Mouse (Mus musculus): ENCODE measurements at regions not wholly inside any gene's neighbourhood (a gene's known extent, or its start where the extent isn't known, plus 50 kb on each side); places are given as distances from the start of the nearest gene placed in this dataset.

DNA sequence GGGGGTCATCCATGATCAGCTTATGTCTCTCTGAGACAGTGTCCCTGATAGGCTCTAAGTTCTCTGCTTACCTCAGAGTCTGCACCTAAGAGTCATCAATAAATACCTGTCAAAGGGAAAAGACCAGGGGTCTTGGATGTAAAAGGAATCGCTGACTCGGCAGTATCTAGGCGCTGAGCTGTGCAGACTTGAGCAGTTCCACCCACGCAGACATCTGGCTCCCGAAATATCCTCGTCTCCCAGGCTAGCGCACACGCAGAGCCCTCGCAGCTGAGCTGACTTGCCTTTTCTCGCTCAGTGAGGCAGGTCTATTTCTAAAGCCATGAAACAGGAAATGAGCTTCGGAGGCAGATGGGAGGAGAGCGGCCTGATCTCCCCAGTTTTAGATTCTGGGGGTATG is 412.1 kb downstream of the Matn1 start:
- in situ Hi-C loops (cut with MboI, MseI) = no loop called here

DNA sequence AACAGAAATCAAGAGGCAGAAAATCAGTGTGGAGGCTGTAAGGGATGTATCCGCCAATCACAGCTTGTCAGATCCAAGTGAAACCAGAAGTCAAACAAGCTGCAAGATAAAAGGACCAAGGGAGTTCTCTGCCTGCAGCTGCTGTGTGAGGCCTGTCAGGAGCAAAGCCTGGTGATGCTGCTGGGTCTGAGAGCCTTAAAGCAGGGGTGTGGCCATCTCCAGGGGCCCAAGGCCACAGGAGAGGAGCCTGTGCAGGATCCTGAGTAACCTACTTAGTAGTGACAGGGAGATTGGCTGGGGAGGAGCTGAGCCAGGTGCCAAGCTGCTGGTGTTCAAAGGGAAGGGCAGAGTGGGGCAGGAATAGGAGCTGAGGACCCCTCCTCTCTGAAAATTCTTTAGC is 418.8 kb downstream of the Matn1 start:
- in situ Hi-C loops (cut with MboI, MseI) = loop anchor here in 1 of 2 experiments (10.0 kb wide), 1 partner anchor 398 kb away; no protein-coding TSS in a partner anchor

DNA sequence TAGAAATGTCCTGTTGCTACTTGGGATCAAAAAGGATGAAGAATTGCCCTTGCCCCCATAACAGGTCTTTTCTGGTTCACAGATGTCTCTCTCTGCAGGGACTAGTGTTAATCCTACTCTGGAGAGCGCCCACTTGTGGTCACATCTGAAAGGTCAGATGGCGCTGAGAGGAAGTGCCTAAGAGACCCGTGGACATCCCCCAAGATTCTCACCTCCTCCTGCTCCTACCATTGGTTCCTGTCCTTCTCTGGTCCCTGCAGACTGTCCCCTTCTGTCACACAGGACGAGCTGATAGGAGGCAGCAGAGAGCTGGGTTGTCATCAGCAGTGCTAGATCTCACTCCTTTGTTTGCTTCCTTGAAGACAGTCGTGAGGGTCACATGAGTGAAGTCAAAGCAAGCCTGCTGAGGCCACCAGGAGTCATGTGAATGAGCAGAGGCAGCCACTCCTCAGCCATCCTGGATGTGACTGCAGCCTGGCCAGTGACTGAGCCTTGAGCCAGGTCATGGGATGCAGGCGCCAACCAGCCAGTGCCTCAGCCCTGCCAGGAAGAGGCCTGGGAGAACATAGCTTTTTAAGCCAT is 420.6 kb downstream of the Matn1 start:
- in situ Hi-C loops (cut with MboI, MseI) = loop anchor here in 1 of 2 experiments (10.0 kb wide), 1 partner anchor 400 kb away; no protein-coding TSS in a partner anchor

DNA sequence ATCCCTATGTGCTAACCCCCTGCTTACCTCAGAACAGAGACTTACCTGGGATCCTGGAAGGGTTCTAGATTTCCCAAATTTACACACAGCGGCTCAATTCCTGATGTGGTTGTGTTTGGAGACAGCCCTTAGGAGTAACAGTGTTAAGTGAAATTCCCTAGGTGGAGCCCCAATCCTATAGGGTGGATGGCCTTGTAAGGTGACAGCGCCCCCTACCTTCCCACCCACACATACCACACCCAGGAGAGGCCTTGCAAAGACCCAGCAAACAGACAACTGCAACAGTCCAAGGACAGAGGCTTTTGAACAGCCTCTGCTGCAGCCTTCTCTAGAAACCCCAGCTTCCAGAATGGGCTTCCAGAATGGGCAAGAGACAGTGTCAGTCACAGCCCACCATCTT is 421.8 kb downstream of the Matn1 start:
- in situ Hi-C loops (cut with MboI, MseI) = loop anchor here in 1 of 2 experiments (10.0 kb wide), 1 partner anchor 401 kb away; no protein-coding TSS in a partner anchor

DNA sequence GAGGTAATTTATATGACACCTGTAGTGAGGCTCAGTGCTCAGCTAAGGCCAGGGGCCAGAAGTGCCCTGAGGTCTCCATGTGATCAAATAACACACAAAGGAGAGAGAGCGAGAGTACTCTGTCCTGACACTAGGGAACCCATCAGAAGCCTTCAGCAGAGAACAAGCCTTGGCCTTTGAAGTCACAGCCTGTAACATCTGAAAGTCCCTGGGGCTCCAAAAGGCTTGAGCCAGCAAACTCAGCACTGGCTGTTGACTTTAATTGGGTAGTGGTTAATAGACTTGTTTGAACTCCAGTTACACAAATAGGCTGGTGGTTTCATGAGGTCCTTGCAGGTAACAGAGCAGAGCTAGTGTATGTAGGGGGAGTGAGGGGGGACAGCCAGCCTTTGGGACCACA is 422.5 kb downstream of the Matn1 start:
- in situ Hi-C loops (cut with MboI, MseI) = loop anchor here in 1 of 2 experiments (10.0 kb wide), 1 partner anchor 402 kb away; no protein-coding TSS in a partner anchor

DNA sequence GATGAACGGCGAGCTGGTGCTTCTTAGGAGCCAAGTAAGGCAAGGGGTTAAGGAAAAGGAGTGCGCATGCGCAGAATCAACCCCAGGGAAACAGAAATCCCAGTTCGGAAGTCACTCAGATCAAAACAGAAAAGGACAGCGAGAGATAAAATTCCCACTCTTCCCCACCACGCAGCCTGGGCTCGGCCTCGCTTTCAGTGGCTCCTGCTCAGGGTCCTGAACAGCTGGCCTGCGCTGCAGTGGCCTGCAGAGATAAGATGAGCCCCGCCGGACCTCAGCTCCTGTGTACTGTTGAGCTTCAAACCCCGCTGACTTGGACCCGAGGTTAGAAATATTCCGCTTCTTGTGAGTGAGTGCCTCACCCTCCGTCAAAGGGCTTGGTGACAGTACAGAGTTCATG is 428.3 kb downstream of the Matn1 start:
- in situ Hi-C loops (cut with MboI, MseI) = no loop called here

DNA sequence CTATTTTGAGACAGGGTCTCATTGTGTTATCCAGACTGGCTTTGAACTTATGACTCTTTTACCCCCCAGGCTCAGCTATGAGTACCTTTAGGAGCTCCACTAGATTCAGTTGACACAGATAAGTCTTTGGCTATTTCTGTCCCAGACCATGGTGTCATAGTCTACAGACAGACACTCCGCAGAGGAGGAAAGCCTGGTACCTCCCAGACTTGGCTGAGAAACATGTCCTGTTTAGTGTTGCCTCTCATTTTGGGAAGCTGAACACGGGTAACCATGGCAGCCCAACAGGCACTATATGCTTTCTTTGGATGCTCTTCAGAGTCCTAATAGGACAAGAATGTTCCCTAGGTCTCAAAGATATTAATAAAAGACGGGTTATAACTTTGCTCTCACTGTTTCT is 429.0 kb downstream of the Matn1 start:
- in situ Hi-C loops (cut with MboI, MseI) = no loop called here

DNA sequence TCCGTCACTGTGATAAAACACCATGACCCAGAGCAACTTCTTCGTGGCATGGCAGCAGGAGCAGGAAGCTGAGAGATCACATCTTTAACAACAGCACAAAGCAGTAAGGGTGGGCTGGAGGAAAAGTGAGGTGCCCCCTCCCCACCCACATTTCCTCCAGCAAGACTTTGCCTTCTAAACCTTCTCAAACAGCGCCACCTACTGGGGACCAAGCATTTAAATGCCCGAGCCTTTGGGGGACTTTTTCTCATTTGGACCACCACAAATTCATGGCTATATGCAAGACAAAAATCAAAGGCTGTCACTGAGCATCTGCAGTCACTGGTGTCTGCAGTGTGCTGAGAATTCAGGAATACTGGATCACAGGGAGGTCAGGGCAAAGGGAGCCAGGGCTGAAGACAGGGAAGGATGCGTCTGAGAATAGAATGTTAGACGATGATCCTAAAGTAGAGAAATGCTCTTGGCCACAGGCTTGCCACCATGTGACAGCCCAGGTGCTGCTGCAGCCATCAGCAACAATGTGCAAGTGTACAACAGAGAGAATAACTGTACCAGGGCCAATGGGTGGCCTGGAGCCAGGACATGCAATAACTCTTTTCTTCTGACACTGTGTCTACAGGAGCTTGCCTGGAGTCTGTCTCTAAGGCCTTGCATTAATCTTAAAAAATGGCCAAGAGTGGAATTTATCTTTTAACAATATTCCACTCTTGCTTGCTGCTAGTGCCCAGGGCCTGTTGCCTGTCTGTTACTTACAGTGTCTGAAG is 430.5 kb downstream of the Matn1 start:
- in situ Hi-C loops (cut with MboI, MseI) = no loop called here

DNA sequence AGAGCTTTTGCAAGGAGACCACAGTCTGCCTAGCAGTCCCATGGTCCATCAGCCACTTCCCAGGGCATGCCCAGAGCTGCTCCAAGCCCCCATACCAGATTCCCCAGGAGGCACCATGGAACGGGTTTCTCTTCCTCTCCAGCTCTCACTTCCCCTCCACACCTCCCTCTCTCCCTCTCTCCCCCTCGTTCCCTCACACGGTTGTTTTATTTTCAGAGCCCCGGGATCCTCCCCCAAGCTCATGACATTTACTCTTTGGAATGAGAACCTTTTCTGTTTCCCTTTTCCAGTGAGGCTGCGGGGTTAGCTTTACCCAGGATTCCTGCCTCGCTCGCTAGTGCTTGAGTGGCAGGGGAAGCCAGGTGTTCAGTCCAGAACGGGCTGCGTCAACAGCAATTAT is 436.9 kb downstream of the Matn1 start:
- in situ Hi-C loops (cut with MboI, MseI) = no loop called here

DNA sequence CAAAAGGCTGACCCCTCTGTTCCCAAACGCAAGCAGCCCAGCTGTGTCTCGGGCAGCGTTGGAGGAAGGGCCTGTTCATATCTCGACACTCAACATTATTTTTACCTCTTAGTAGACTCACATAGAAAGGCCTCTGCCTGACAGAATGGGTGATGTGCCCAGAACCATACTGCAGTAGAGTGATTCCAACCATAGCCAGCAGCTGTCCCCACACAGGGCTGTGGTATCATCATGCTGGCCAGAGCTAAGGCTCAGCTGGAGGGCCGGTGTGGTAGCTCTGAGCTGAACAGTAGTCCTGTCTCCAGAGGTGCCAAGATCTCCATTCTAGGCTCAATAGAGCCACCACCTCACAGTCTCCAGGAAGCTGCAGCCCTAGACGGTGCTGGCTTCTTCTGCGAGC is 437.3 kb downstream of the Matn1 start:
- in situ Hi-C loops (cut with MboI, MseI) = no loop called here

DNA sequence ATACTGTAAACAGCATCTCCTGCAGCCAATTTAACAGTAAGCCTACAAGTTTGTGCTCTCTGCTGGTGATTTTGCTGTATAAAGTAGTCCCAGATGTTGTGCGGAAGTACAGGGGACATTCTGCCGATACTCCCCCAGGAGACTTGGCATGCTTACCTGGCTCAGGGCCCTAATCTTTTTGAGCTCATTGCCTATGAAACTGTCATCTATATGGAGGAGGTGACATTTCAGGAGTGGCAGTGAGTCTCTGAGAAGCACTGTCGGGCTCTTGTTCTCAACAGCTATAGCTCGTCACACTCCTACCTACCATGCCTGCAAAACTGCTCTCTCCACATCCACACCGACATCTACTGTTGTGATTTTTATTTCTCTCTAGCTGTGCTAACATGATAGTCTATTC is 439.7 kb downstream of the Matn1 start:
- in situ Hi-C loops (cut with MboI, MseI) = no loop called here

DNA sequence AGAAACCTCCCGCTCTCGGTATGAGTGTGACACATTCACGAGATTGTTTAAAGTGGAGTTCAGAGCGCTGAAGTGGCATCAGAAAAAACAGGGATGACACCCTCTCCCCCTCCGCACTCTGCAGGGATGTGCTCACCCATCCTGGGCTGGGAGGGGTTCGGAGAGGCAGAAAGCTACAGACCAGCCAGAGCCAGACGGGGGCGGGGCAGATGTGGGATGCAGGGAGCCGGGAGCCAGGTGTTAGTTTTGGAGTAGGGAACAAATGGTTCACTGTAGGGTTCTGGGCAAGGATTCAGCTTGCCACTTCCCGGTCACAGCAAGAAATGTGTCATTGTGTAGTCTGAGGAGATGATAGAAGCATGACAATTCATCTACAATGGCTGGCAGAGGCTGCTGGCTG is 442.8 kb downstream of the Matn1 start:
- in situ Hi-C loops (cut with MboI, MseI) = no loop called here

DNA sequence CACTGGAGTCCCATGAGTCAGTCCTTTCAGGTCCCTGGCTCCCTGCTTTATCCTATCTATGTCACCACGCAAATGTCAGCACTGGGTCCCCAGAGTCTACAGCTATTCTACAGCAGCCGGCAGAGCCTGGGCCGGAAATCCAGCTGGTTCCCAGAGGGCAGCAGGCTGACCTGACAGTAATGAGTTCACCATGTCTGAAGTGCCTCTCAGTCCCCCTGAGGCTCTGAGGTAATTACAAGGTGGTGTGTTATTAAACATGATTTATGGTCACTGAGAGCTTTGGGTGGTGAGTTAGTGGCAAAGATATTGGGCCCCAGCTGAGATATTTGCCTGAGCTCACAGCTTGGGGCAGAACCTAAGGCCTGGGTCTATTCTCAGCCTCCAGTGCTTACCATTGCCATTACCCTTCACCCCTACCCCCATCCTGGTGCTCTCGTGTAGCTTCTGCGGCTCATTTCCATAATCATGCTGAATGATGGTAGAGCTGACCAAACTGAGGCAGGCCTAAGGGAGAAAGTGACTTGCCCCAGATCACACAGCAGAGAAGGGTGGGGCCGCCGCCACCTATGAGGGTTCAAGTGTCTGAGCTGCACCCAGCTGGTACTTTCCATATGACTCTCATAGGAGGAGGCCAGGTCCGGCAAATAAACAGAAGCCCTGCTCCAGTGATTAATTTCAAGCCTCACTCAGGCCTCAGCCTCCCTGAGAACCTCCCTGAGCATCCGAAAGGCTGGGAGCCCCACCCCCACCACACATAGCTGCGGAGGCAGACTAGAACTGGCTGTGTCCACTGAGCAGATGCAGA is 446.8 kb downstream of the Ptpru start:
- in situ Hi-C loops (cut with MboI, MseI) = no loop called here

DNA sequence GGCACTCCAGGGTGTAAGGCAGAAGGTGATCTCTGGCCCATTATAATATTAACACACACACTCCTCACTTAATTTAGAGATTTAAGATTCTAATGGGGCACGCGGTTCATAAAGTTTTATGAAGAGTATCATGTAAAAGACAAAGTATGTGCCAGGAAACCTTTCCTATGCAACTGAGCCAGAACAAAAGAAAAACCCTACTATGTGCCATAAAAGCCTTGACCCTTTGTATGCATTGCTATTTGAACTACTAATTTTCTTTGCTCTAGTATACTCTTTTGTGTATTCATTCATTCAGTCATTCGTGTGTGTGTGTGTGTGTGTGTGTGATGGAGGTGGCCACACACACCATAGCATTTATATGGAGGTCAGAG is 446.2 kb downstream of the Ptpru start:
- in situ Hi-C loops (cut with MboI, MseI) = no loop called here

DNA sequence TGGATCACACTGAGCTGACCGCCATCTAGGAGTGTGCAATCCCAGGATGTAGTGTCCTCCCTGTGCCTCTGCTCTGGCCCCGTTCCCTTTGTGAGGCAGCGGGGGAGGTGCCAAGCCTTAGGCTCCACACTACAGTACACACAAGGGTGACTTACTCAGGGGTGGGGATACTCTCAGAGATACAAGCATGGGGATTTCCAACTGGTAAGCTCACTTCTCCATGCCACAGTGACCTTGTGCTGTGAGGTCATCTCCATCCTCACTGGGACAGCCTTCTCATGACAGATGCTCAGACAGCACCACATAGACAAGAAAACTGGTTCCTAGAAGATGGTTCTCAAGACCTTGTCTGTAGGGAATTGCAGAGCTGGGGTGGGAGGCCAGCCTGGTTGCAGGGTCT is 445.6 kb downstream of the Ptpru start:
- in situ Hi-C loops (cut with MboI, MseI) = no loop called here

DNA sequence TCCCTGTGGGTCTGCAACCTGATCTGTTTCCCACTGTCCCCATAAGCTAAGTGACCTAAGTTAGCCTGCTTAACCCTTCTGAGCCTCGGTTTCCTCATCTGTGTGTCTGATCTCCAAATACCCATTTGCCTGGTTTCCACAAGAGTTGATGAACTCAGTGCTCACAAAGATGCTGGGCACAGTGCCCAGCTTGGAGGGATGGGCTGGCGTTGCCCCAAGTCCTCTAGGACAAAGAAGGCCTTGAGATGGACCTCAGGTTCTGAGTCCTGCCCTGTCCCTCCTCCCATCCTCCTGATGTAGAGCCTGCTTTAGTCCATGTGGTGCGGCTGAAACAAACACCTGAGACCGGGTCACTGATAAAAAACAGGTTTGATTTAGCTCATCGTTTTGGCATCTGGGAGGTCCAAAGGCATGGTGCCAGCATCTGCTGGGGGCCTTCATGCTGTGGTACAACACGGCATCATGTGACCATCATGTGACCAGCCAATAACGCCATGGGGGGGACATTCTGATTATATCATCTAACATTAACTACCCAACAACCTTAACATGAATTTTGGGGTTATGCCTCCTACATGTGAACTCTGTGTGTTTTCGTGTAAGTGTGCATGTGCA is 441.8 kb downstream of the Ptpru start:
- in situ Hi-C loops (cut with MboI, MseI) = no loop called here

DNA sequence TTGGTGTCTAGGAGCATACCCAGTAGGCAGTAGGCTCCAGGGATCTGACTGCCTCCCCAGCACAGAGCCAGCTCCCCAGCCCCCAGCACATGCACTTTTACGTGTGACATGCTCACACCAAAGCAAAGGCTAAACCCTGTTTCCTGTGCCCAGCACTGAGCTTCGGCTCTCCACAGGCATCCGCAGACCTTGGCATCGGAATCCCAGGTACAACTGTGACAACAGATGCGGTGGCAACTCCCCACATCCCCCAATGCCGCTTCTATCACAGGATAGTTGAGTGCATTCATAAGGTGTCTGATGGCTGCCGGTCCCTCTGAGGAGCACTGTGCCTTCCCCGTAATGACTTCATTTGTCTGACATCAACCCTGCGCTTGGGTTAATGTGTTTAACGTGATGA is 440.9 kb downstream of the Ptpru start:
- in situ Hi-C loops (cut with MboI, MseI) = no loop called here

DNA sequence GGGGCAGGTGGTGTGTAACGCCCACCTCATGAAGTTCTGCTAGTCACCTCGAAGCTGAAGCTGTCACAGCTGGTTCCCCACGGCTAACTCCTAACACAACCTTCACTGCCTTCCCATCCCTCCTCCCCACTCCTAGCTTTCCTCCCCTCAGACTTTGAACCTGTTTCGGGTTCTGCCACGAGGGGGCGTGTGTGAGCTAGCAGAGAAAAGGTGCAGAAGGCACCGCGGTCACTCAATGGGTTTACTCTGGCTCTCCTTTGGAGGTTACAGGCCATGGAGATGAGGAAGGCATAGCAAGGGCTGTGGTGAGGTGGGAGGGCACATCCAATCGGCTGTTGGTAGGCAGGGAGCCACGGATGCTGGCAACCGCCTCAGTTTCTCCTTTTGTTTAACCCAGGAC is 437.3 kb downstream of the Ptpru start:
- in situ Hi-C loops (cut with MboI, MseI) = no loop called here

DNA sequence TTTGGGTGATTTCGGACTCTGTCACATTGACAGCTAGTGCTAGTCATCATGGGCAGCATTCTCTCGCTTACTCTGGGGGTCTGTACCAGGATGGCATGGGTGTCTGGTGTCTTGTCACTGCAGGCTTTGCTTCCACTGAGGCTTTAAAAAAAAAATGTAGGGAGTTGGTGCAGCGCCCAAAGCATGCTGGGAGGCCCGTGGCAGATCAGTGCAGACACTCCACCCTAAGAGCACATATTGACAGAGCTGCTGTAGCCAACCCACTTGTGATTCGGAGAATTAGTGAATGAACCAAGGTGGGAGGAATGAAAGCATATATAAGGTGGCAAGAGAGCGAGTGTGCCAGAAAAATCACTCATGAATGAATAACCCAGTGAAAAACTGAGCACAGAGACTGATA is 436.8 kb downstream of the Ptpru start:
- in situ Hi-C loops (cut with MboI, MseI) = no loop called here

DNA sequence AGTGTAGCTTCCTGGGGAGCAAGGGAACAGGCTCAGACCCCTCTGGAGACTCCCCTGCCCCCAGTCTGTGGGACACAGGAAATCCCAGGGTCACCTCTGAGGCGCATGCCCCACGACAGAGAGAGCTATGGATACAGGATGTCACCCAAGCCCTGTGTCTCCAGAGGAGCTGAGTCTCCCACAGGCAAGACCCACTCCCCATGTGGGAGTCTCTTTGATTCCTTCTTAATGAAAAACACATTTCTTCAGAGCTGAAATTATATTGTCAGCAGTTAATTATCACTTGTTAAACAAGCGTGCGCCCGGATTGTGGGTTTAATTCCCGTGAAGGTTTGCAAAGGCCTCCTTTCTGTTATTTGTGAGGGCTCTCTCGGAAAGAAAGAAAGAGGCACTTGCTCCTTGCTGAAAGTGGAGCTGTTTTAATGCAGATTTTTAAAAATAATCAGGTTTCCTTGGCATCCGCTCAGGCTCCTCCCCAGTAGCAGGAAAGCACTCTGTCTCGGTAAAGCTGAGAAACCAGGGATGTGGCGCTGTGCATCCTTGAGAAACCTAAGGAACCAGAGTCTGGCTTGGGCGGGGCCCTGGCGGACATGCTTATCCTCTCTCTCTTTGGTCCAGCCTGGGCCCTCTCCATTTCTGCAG is 432.6 kb downstream of the Ptpru start:
- in situ Hi-C loops (cut with MboI, MseI) = no loop called here

DNA sequence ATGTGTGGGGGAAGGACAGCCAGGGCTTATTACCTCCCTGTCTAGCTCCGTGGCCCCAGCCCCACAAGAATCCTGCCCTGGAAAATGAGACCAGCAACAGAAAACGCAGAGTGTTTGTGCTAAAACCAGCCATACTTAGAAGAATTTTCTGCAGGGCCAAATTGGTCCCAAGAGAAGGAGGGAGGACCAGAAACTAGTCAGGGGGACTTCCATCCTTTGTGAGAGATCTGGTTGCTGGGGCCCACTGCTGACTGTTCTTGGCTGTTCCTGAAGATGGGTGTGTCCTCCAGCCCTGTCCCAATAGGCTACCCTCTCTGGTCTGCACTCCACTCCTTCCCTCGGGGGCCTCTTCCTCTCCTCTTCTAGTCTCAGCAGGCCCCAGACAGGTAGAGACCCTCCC is 430.6 kb downstream of the Ptpru start:
- in situ Hi-C loops (cut with MboI, MseI) = no loop called here

DNA sequence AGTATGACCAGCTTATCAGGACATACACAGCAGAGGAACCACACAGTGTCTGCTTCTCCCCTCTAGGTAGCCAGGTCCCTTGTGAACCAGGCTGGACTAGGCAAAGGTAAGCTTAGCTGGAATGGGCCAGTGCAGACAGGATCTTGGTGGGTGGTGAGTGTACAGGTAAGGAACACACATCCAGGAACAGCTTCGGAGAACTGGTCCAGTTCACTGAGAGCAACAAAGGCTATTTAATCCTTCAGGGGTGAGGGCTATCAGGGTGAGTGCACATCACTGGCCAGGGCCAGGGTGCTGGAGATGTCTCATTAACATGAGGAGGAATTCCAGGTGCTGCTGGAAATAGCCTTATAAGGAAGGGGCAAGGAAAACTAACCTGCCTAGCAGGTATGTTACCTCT is 429.4 kb downstream of the Ptpru start:
- in situ Hi-C loops (cut with MboI, MseI) = no loop called here
